ENCODE assay signal across 10 mouse cellular contexts in the genomic region with DNA sequence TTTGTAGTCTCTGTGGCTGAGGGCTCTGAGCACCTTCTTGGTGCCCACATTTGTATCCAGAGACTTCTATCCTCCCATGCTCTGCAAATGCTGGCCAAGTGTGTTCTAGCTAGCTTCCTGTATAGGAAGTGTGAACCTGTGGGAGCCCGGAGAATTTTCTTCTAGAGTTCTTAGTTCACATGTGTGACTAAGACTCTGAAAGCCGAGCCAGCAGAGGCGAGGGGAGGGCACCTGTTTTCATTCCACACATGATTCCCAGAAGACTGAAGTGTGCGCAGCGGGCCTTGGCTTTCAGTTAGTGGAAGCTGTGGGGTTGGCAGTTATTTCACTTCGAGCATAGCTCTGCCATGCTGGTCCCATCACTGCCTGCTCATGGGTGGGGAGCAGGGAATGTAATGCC. TPM values are rescaled to one million over a fixed set of nuclear protein-coding genes. Genes with fewer than 3 reads are reported as not detected.
DNase-seq lines count a peak whose midpoint lies in the region; ATAC-seq and TF ChIP-seq lines count a peak whose summit lies in the region.
"Had no signal": no experiment of that assay in that cellular context is flagged by ENCODE, and none has a peak within 500 bp of the region (broad histone marks: within the 10 kb centered on the region; RNA-seq: fewer than 3 reads in every experiment).

No protein-coding gene starts in this region.

- H3K9me3 ChIP-seq in neural tube, embryonic 11.5 days (ENCODE audit: control insufficient read depth, low read length), result no peaks in the 10 kb centered on the region
- no peaks in the 10 kb centered on the region for H3K9me3 ChIP-seq in forebrain, postnatal 0 days (ENCODE audit: low read length)
- no peaks in the 10 kb centered on the region for H3K9me3 ChIP-seq in midbrain, embryonic 12.5 days
- H3K9me3 ChIP-seq: liver, embryonic 15.5 days had no signal

- H3K4me3 ChIP-seq in neural tube, embryonic 11.5 days (ENCODE audit: low read depth, low read length), result peak overlapping the region; percentile 72
- peak overlapping the region; percentile 86 for H3K4me3 ChIP-seq in forebrain, postnatal 0 days (ENCODE audit: low read depth, low read length)
- peak overlapping the region; percentile 80 for H3K4me3 ChIP-seq in midbrain, embryonic 12.5 days
- H3K4me3 ChIP-seq: liver, embryonic 15.5 days had no signal

- H3K36me3 ChIP-seq in neural tube, embryonic 11.5 days (ENCODE audit: control insufficient read depth, insufficient read depth, low read length), result no peaks in the 10 kb centered on the region; the same call in 1 of the 2 replicates
- peaks cover 20% of the 10 kb centered on the region for H3K36me3 ChIP-seq in forebrain, postnatal 0 days (ENCODE audit: insufficient read depth)
- peaks cover 22% of the 10 kb centered on the region for H3K36me3 ChIP-seq in midbrain, embryonic 12.5 days
- H3K36me3 ChIP-seq: liver, embryonic 15.5 days had no signal

- H3K9ac ChIP-seq in neural tube, embryonic 11.5 days (ENCODE audit: low read length), result no peak overlapping the region
- peak overlapping the region; percentile 99 for H3K9ac ChIP-seq in forebrain, postnatal 0 days
- H3K9ac ChIP-seq in midbrain, embryonic 12.5 days (replicated peaks), result peak overlapping the region; percentile 97; the same call in 1 of the 2 replicates
- H3K9ac ChIP-seq: liver, embryonic 15.5 days had no signal

- no peak for ATAC-seq in neural tube, embryonic 11.5 days (ENCODE audit: insufficient read depth, low FRiP score, low TSS enrichment)
- no peak for ATAC-seq in forebrain, postnatal 0 days
- no peak for ATAC-seq in midbrain, embryonic 12.5 days (ENCODE audit: low FRiP score, low read depth)

- H3K4me2 ChIP-seq in neural tube, embryonic 11.5 days (ENCODE audit: low read depth), result peak overlapping the region; percentile 81
- peak overlapping the region; percentile 62 for H3K4me2 ChIP-seq in forebrain, postnatal 0 days (ENCODE audit: low read depth)
- peak overlapping the region; percentile 73 for H3K4me2 ChIP-seq in midbrain, embryonic 12.5 days (replicated peaks)
- H3K4me2 ChIP-seq: liver, embryonic 15.5 days had no signal

- DNase-seq in neural tube, embryonic 11.5 days (ENCODE audit: low spot score), result no peak
- no peak for DNase-seq in neural tube, embryonic 10.5 days (ENCODE audit: extremely low spot score, low spot score)
- DNase-seq in forebrain, postnatal 0 days, result peak; percentile 60
- DNase-seq in lung, postnatal 10 days, result no peak
- no peak for DNase-seq in lung, postnatal 4 days
- no peak for DNase-seq in testis, postnatal 14 days (ENCODE audit: low spot score)
- DNase-seq: gastrocnemius, postnatal 36 days; kidney, adult 8-10 months had no signal

- no peak for TF ChIP-seq CTCF in forebrain, postnatal 0 days (IDR thresholded peaks at IDR 0.05; ENCODE audit: low read depth)

- no peak overlapping the region for H3K27ac ChIP-seq in neural tube, embryonic 11.5 days (ENCODE audit: low read depth, low read length)
- peak overlapping the region; percentile 99 for H3K27ac ChIP-seq in forebrain, postnatal 0 days (ENCODE audit: low read depth, low read length)
- H3K27ac ChIP-seq in midbrain, embryonic 12.5 days (replicated peaks), result no peak overlapping the region
- H3K27ac ChIP-seq: liver, embryonic 15.5 days had no signal

- H3K27me3 ChIP-seq in neural tube, embryonic 11.5 days (ENCODE audit: control insufficient read depth, insufficient read depth, low read length), result no peaks in the 10 kb centered on the region
- H3K27me3 ChIP-seq in forebrain, postnatal 0 days (ENCODE audit: insufficient read depth, low read length), result no peaks in the 10 kb centered on the region
- H3K27me3 ChIP-seq in midbrain, embryonic 12.5 days, result 0 out of 2 replicates have a peak, but pooled peaks cover 4% of the 10 kb centered on the region

- H3K4me1 ChIP-seq in neural tube, embryonic 11.5 days (ENCODE audit: control insufficient read depth, insufficient read depth, low read length), result peaks cover 11% of the 10 kb centered on the region
- H3K4me1 ChIP-seq in forebrain, postnatal 0 days (ENCODE audit: insufficient read depth), result peaks cover 31% of the 10 kb centered on the region
- H3K4me1 ChIP-seq in midbrain, embryonic 12.5 days, result peaks cover 19% of the 10 kb centered on the region
- H3K4me1 ChIP-seq: liver, embryonic 15.5 days had no signal

- 75% methylated on average over 6 of the region's 6 CpGs for WGBS in neural tube, embryonic 11.5 days
- 24% methylated on average over 6 of the region's 6 CpGs for WGBS in forebrain, postnatal 0 days
- 64% methylated on average over 6 of the region's 6 CpGs for WGBS in midbrain, embryonic 12.5 days

RNA-seq across cellular contexts. Expression of a gene that starts 1.9 kb away (rescaled TPM):
- 89.0 and 99.0 TPM in 2 replicates for polyA plus RNA-seq in neural tube, embryonic 11.5 days (2014; fragmentation: Nextera tagmentation; extraction: Ambion mirVana)
- total RNA-seq in forebrain, postnatal 0 days (2014; rRNA removed), result 311 and 347 TPM in 2 replicates
- polyA plus RNA-seq in forebrain, postnatal 0 days (2015; fragmentation: Nextera tagmentation; extraction: Ambion mirVana), result 143 and 219 TPM in 2 replicates
- 157 and 165 TPM in 2 replicates for polyA plus RNA-seq in midbrain, embryonic 12.5 days (2016; fragmentation: Nextera tagmentation; extraction: Ambion mirVana)
